Mouse (Mus musculus): Measurements from ENCODE around the gene Cacna1c. TPM values are rescaled to one million over a fixed set of nuclear protein-coding genes. Genes with fewer than 3 reads are reported as not detected.

Gene Cacna1c
- total RNA-seq, 1 experiment = 0.98 TPM

DNA sequence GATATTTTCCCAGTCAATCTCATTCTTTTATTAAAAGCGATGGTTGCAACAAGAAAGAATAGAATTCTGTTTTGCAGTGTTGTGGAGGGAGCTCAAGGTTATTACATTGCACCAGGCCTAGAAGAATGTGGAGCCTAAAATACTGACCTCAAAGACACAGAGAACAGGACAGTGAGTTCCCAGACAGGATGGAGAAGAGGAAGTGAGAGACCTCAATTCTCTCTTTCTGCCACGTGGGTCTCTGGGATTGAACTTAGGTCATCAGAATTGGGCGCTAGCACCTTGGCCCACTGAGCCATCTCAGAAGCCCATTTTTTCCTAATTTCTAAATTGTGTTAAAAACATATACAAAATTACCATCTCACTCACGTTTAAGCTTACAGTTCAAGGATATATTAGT lies 501.6 kb downstream of the Cacna1c start:
- H3K27ac ChIP-seq (ENCODE audit: insufficient read depth, low read depth, low read length, poor library complexity, severe bottlenecking) = no peak overlapping the region
- no peak for DNase-seq (ENCODE audit: low read depth, low spot score)
- no peaks in the 10 kb centered on the region for H3K36me3 ChIP-seq (ENCODE audit: control insufficient read depth, insufficient read depth, low read length, poor library complexity, severe bottlenecking)
- in situ Hi-C loops (cut with MboI; ENCODE audit: low sequenced_read_pairs in 2 of 2, unreplicated experiment in 2 of 2) = no loop called here
- no peak overlapping the region for H3K4me3 ChIP-seq (ENCODE audit: insufficient read depth in 1 of 2, low read depth in 1 of 2, low read length in 2 of 2, poor library complexity in 1 of 2, severe bottlenecking in 1 of 2)
- H3K4me1 ChIP-seq (ENCODE audit: control insufficient read depth in 2 of 2, insufficient read depth in 2 of 2, low read length in 2 of 2, poor library complexity in 1 of 2) = no peaks in the 10 kb centered on the region
- no peak overlapping the region for H3K9ac ChIP-seq (ENCODE audit: insufficient read depth, low read depth, low read length, poor library complexity, severe bottlenecking)
- no peak for TF ChIP-seq MAFK (IDR thresholded peaks at IDR 0.05; ENCODE audit: insufficient read depth, low read depth, low read length)
- no peak for TF ChIP-seq ZNF384 (IDR thresholded peaks at IDR 0.05; ENCODE audit: low read depth, low read length)
- no peaks in the 10 kb centered on the region for H3K9me3 ChIP-seq (ENCODE audit: control insufficient read depth, insufficient read depth, low read depth, low read length)

DNA sequence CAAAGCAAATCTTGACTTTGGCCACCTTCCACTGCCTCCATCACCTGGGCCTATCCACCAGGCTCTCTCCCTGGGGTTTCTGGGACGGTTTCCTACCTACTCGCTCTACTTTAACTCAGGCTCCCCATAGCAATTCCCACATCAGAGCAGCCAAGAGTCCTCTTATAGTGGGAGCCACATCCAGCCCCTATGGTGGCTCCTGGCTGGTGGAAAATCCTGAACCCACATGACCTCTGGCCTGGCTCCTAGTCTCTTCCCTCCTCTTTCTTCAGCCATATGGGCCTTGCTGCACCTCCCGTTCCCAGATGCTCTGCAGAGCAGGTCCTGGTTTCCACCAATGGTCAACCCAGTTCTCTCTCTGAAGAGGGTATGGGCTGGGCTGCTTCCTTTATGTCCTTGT lies 506.8 kb downstream of the Cacna1c start:
- H3K36me3 ChIP-seq (ENCODE audit: control insufficient read depth, insufficient read depth, low read length, poor library complexity, severe bottlenecking) = no peaks in the 10 kb centered on the region
- H3K4me1 ChIP-seq (ENCODE audit: control insufficient read depth in 2 of 2, insufficient read depth in 2 of 2, low read length in 2 of 2, poor library complexity in 1 of 2) = no peaks in the 10 kb centered on the region
- H3K9me3 ChIP-seq (ENCODE audit: control insufficient read depth, insufficient read depth, low read depth, low read length) = no peaks in the 10 kb centered on the region
- in situ Hi-C loops (cut with MboI; ENCODE audit: low sequenced_read_pairs in 2 of 2, unreplicated experiment in 2 of 2) = no loop called here
- no peak for DNase-seq (ENCODE audit: low read depth, low spot score)
- H3K9ac ChIP-seq (ENCODE audit: insufficient read depth, low read depth, low read length, poor library complexity, severe bottlenecking) = no peak overlapping the region
- H3K27ac ChIP-seq (ENCODE audit: insufficient read depth, low read depth, low read length, poor library complexity, severe bottlenecking) = no peak overlapping the region
- TF ChIP-seq ZNF384 (IDR thresholded peaks at IDR 0.05; ENCODE audit: low read depth, low read length) = no peak
- TF ChIP-seq MAFK (IDR thresholded peaks at IDR 0.05; ENCODE audit: insufficient read depth, low read depth, low read length) = no peak
- TF ChIP-seq HCFC1 (IDR thresholded peaks at IDR 0.05; ENCODE audit: borderline replicate concordance, insufficient read depth, low read length) = no peak
- no peak for TF ChIP-seq CHD2 (IDR thresholded peaks at IDR 0.05; ENCODE audit: low read depth, low read length)
- TF ChIP-seq ZC3H11A (IDR thresholded peaks at IDR 0.05; ENCODE audit: borderline replicate concordance, low read depth, low read length) = no peak
- no peak overlapping the region for H3K4me3 ChIP-seq (ENCODE audit: insufficient read depth in 1 of 2, low read depth in 1 of 2, low read length in 2 of 2, poor library complexity in 1 of 2, severe bottlenecking in 1 of 2)

DNA sequence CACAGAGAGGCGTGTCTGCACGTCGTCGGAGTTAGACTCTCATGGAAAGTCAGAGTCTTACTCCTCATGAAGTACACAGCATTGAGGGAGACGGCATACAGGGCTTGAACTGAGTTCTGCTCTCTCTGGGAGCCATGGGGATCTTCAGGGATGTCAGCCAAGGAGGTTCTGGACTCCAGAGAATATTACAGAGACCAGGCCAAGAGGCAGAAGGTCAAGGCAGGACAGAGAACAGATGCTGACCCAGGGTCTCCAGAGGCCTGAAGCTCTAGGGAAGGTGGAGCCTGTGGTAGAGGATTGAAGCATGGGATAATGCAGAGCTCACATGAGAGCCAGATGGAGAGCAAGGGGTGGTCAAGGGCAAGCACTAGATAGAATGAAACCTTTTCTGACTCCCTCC lies 507.4 kb downstream of the Cacna1c start:
- in situ Hi-C loops (cut with MboI; ENCODE audit: low sequenced_read_pairs in 2 of 2, unreplicated experiment in 2 of 2) = no loop called here
- no peak overlapping the region for H3K9ac ChIP-seq (ENCODE audit: insufficient read depth, low read depth, low read length, poor library complexity, severe bottlenecking)
- H3K9me3 ChIP-seq (ENCODE audit: control insufficient read depth, insufficient read depth, low read depth, low read length) = no peaks in the 10 kb centered on the region
- DNase-seq (ENCODE audit: low read depth, low spot score) = no peak
- H3K27ac ChIP-seq (ENCODE audit: insufficient read depth, low read depth, low read length, poor library complexity, severe bottlenecking) = no peak overlapping the region
- TF ChIP-seq CHD2 (IDR thresholded peaks at IDR 0.05; ENCODE audit: low read depth, low read length) (no peak), HCFC1 (IDR thresholded peaks at IDR 0.05; ENCODE audit: borderline replicate concordance, insufficient read depth, low read length) (no peak), MAFK (IDR thresholded peaks at IDR 0.05; ENCODE audit: insufficient read depth, low read depth, low read length) (no peak), ZC3H11A (IDR thresholded peaks at IDR 0.05; ENCODE audit: borderline replicate concordance, low read depth, low read length) (no peak), ZNF384 (IDR thresholded peaks at IDR 0.05; ENCODE audit: low read depth, low read length) (no peak)
- no peaks in the 10 kb centered on the region for H3K4me1 ChIP-seq (ENCODE audit: control insufficient read depth in 2 of 2, insufficient read depth in 2 of 2, low read length in 2 of 2, poor library complexity in 1 of 2)
- H3K36me3 ChIP-seq (ENCODE audit: control insufficient read depth, insufficient read depth, low read length, poor library complexity, severe bottlenecking) = no peaks in the 10 kb centered on the region
- H3K4me3 ChIP-seq (ENCODE audit: insufficient read depth in 1 of 2, low read depth in 1 of 2, low read length in 2 of 2, poor library complexity in 1 of 2, severe bottlenecking in 1 of 2) = no peak overlapping the region

DNA sequence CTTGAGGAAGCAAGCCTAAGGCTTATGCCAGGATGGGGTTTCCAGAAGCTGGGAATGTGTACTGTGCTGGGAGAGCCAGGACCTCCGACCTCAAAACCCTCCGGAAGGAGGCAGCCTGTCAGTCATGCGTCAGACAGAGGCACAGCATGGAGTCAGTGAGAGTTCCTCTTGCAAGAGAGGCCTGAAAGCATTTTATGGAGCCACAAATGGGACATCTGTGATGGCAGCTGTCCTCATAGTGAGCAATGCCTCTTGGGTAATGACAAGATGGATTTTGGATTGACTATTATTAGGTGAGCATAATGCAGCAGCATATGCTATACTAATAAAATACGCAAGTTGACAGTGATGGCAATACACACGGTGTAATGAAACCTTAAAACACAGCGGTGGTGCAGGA lies 515.4 kb downstream of the Cacna1c start:
- no peaks in the 10 kb centered on the region for H3K4me1 ChIP-seq (ENCODE audit: control insufficient read depth in 2 of 2, insufficient read depth in 2 of 2, low read length in 2 of 2, poor library complexity in 1 of 2)
- in situ Hi-C loops (cut with MboI; ENCODE audit: low sequenced_read_pairs in 2 of 2, unreplicated experiment in 2 of 2) = no loop called here
- DNase-seq (ENCODE audit: low read depth, low spot score) = no peak
- no peaks in the 10 kb centered on the region for H3K36me3 ChIP-seq (ENCODE audit: control insufficient read depth, insufficient read depth, low read length, poor library complexity, severe bottlenecking)
- no peak overlapping the region for H3K27ac ChIP-seq (ENCODE audit: insufficient read depth, low read depth, low read length, poor library complexity, severe bottlenecking)
- no peaks in the 10 kb centered on the region for H3K9me3 ChIP-seq (ENCODE audit: control insufficient read depth, insufficient read depth, low read depth, low read length)
- H3K4me3 ChIP-seq (ENCODE audit: insufficient read depth in 1 of 2, low read depth in 1 of 2, low read length in 2 of 2, poor library complexity in 1 of 2, severe bottlenecking in 1 of 2) = no peak overlapping the region
- H3K9ac ChIP-seq (ENCODE audit: insufficient read depth, low read depth, low read length, poor library complexity, severe bottlenecking) = no peak overlapping the region
- TF ChIP-seq HCFC1 (IDR thresholded peaks at IDR 0.05; ENCODE audit: borderline replicate concordance, insufficient read depth, low read length) (no peak), MAFK (IDR thresholded peaks at IDR 0.05; ENCODE audit: insufficient read depth, low read depth, low read length) (no peak), ZC3H11A (IDR thresholded peaks at IDR 0.05; ENCODE audit: borderline replicate concordance, low read depth, low read length) (no peak), CHD2 (IDR thresholded peaks at IDR 0.05; ENCODE audit: low read depth, low read length) (no peak), ZNF384 (IDR thresholded peaks at IDR 0.05; ENCODE audit: low read depth, low read length) (no peak)

DNA sequence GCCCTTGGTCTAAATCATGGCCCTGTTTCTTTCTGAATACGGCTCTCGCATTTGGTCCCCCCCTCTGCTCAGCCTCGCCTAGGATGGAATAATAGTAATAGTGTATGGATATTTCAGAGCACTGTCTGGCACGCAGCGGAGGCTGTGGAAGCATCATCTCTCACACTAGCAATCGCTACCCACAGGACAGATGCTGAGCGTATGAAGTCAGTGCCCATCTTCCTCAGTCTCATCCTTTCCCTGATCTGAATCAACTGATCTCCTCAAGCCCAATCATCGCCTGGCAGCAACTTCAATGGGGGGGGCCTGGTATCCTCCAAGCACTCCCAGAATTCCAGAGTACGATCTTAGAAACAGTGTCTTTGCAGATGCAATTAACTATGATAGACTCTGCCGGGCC lies 518.2 kb downstream of the Cacna1c start:
- H3K4me3 ChIP-seq (ENCODE audit: insufficient read depth in 1 of 2, low read depth in 1 of 2, low read length in 2 of 2, poor library complexity in 1 of 2, severe bottlenecking in 1 of 2) = no peak overlapping the region
- no peaks in the 10 kb centered on the region for H3K4me1 ChIP-seq (ENCODE audit: control insufficient read depth in 2 of 2, insufficient read depth in 2 of 2, low read length in 2 of 2, poor library complexity in 1 of 2)
- in situ Hi-C loops (cut with MboI; ENCODE audit: low sequenced_read_pairs in 2 of 2, unreplicated experiment in 2 of 2) = no loop called here
- no peaks in the 10 kb centered on the region for H3K36me3 ChIP-seq (ENCODE audit: control insufficient read depth, insufficient read depth, low read length, poor library complexity, severe bottlenecking)
- TF ChIP-seq CHD2 (IDR thresholded peaks at IDR 0.05; ENCODE audit: low read depth, low read length) = no peak
- TF ChIP-seq MAFK (IDR thresholded peaks at IDR 0.05; ENCODE audit: insufficient read depth, low read depth, low read length) = no peak
- no peaks in the 10 kb centered on the region for H3K9me3 ChIP-seq (ENCODE audit: control insufficient read depth, insufficient read depth, low read depth, low read length)
- no peak for DNase-seq (ENCODE audit: low read depth, low spot score)
- H3K27ac ChIP-seq (ENCODE audit: insufficient read depth, low read depth, low read length, poor library complexity, severe bottlenecking) = no peak overlapping the region
- no peak overlapping the region for H3K9ac ChIP-seq (ENCODE audit: insufficient read depth, low read depth, low read length, poor library complexity, severe bottlenecking)
